Mouse (Mus musculus) ES-Bruce4 (cell line): ENCODE results near the gene Prkg1.

Experiments
- CTCF ChIP-seq: IDR thresholded peaks from one replicate; pipeline ENCODE4 v1.8.1; 2011; ENCODE audit warnings: low read depth, low read length
- EP300 ChIP-seq: IDR thresholded peaks from 2 replicates; pipeline ENCODE4 v1.6.1; 2011; ENCODE audit warnings: low read depth, low read length; ENCODE audit not compliant: insufficient read depth
- POLR2A ChIP-seq: IDR thresholded peaks from one replicate; pipeline ENCODE4 v1.8.1; 2011; ENCODE audit warnings: low read length; ENCODE audit not compliant: insufficient read depth

- TF ChIP-seq POLR2A (no peak), CTCF (no peak), EP300 (no peak)
Measured at GRCm38 (mm10) chr19:31471766-31472165, 293.1 kb downstream of the Prkg1 start.
